Mouse (Mus musculus): ENCODE measurements around the gene Myo3a. TPM values are rescaled to one million over a fixed set of nuclear protein-coding genes. Genes with fewer than 3 reads are reported as not detected.
A peak's percentile ranks its signal among the peaks of the same experiment; 100 is the strongest.

Myo3a gene
- not detected in 2 replicates for polyA plus RNA-seq (2015; fragmentation: Nextera tagmentation; extraction: Ambion mirVana)

- Histone ChIP-seq H3K27me3 (no peaks in the 10 kb centered on the region; the same call in 1 of the 2 replicates), H3K9ac (no peak within 1 kb of the TSS), H3K36me3 (replicated peaks) (no peaks in the 10 kb centered on the region), H3K4me3 (replicated peaks) (no peak within 1 kb of the TSS), H3K9me3 (replicated peaks) (no peaks in the 10 kb centered on the region), H3K27ac (replicated peaks) (no peak within 1 kb of the TSS), H3K4me1 (replicated peaks) (no peaks in the 10 kb centered on the region), H3K4me2 (no peak within 1 kb of the TSS)
- ATAC-seq (ENCODE audit: insufficient read depth): no peak
- WGBS (ENCODE audit: insufficient replicate concordance): 3% methylated on average over 21 of the region's 21 CpGs
These were observed at the start of gene Myo3a for GRCm38 (mm10) chr2:22227308-22227707. Gene Myo3a (plus strand): TSS chr2:22227503.

- Histone ChIP-seq H3K9me3 (replicated peaks) (no peaks in the 10 kb centered on the region), H3K27ac (replicated peaks) (no peak overlapping the region)
- no peak for ATAC-seq (ENCODE audit: insufficient read depth)
These were observed 23.2 kb downstream of the Myo3a start for GRCm38 (mm10) chr2:22250462-22250861.

GRCm38 (mm10) chr2:22251045-22251444 is 23.7 kb downstream of the Myo3a start:
- no peak overlapping the region for H3K4me3 ChIP-seq (replicated peaks)
- no peak overlapping the region for H3K9ac ChIP-seq
- no peaks in the 10 kb centered on the region for H3K27me3 ChIP-seq
- H3K36me3 ChIP-seq (replicated peaks): no peaks in the 10 kb centered on the region
- no peaks in the 10 kb centered on the region for H3K4me1 ChIP-seq (replicated peaks)
- ATAC-seq (ENCODE audit: insufficient read depth): no peak
- no peak overlapping the region for H3K4me2 ChIP-seq
- WGBS (ENCODE audit: insufficient replicate concordance): 64% methylated on average over 2 of the region's 2 CpGs
- H3K9me3 ChIP-seq (replicated peaks): no peaks in the 10 kb centered on the region
- no peak overlapping the region for H3K27ac ChIP-seq (replicated peaks)

More at GRCm38 (mm10) chr2:22250462-22250861, 23.2 kb downstream of the Myo3a start:
- H3K4me1 ChIP-seq (replicated peaks): no peaks in the 10 kb centered on the region
- H3K4me2 ChIP-seq: no peak overlapping the region
- no peaks in the 10 kb centered on the region for H3K36me3 ChIP-seq (replicated peaks)
- 68% methylated on average over 3 of the region's 3 CpGs for WGBS (ENCODE audit: insufficient replicate concordance)
- no peak overlapping the region for H3K4me3 ChIP-seq (replicated peaks)
- no peak overlapping the region for H3K9ac ChIP-seq
- no peaks in the 10 kb centered on the region for H3K27me3 ChIP-seq

GRCm38 (mm10) chr2:22255600-22255999 is 28.3 kb downstream of the Myo3a start:
- no peaks in the 10 kb centered on the region for H3K27me3 ChIP-seq
- no peak overlapping the region for H3K4me2 ChIP-seq
- no peak for ATAC-seq (ENCODE audit: insufficient read depth)
- H3K9me3 ChIP-seq (replicated peaks): no peaks in the 10 kb centered on the region
- no peaks in the 10 kb centered on the region for H3K4me1 ChIP-seq (replicated peaks)
- no peak overlapping the region for H3K27ac ChIP-seq (replicated peaks)
- H3K4me3 ChIP-seq (replicated peaks): no peak overlapping the region
- no peak overlapping the region for H3K9ac ChIP-seq
- H3K36me3 ChIP-seq (replicated peaks): no peaks in the 10 kb centered on the region

GRCm38 (mm10) chr2:22271555-22271954 is 44.3 kb downstream of the Myo3a start:
- Histone ChIP-seq H3K27ac (replicated peaks) (no peak overlapping the region), H3K36me3 (replicated peaks) (no peaks in the 10 kb centered on the region), H3K27me3 (no peaks in the 10 kb centered on the region), H3K9me3 (replicated peaks) (no peaks in the 10 kb centered on the region), H3K4me2 (no peak overlapping the region), H3K4me1 (replicated peaks) (no peaks in the 10 kb centered on the region), H3K9ac (no peak overlapping the region), H3K4me3 (replicated peaks) (no peak overlapping the region)
- 56% methylated on average over 2 of the region's 2 CpGs for WGBS (ENCODE audit: insufficient replicate concordance)
- no peak for ATAC-seq (ENCODE audit: insufficient read depth)

- Histone ChIP-seq H3K27me3 (no peaks in the 10 kb centered on the region), H3K4me2 (no peak overlapping the region), H3K36me3 (replicated peaks) (no peaks in the 10 kb centered on the region), H3K4me1 (replicated peaks) (no peaks in the 10 kb centered on the region), H3K9me3 (replicated peaks) (no peaks in the 10 kb centered on the region), H3K9ac (no peak overlapping the region), H3K4me3 (replicated peaks) (no peak overlapping the region), H3K27ac (replicated peaks) (no peak overlapping the region)
- ATAC-seq (ENCODE audit: insufficient read depth): no peak
- WGBS (ENCODE audit: insufficient replicate concordance): 26% methylated on average over 2 of the region's 2 CpGs
These were observed 58.1 kb downstream of the Myo3a start for GRCm38 (mm10) chr2:22285366-22285765.

- Histone ChIP-seq H3K9me3 (replicated peaks) (no peaks in the 10 kb centered on the region), H3K36me3 (replicated peaks) (no peaks in the 10 kb centered on the region), H3K4me2 (no peak overlapping the region), H3K4me3 (replicated peaks) (no peak overlapping the region), H3K27ac (replicated peaks) (no peak overlapping the region), H3K4me1 (replicated peaks) (no peaks in the 10 kb centered on the region), H3K27me3 (no peaks in the 10 kb centered on the region), H3K9ac (no peak overlapping the region)
- 17% methylated on average over 1 of the region's 1 CpGs for WGBS (ENCODE audit: insufficient replicate concordance)
- no peak for ATAC-seq (ENCODE audit: insufficient read depth)
These were observed 58.5 kb downstream of the Myo3a start for GRCm38 (mm10) chr2:22285777-22286176.

- Histone ChIP-seq H3K36me3 (replicated peaks) (no peaks in the 10 kb centered on the region), H3K27me3 (no peaks in the 10 kb centered on the region), H3K4me1 (replicated peaks) (no peaks in the 10 kb centered on the region), H3K4me3 (replicated peaks) (no peak overlapping the region), H3K9me3 (replicated peaks) (no peaks in the 10 kb centered on the region), H3K27ac (replicated peaks) (no peak overlapping the region), H3K9ac (no peak overlapping the region), H3K4me2 (no peak overlapping the region)
- 53% methylated on average over 11 of the region's 11 CpGs for WGBS (ENCODE audit: insufficient replicate concordance)
- no peak for ATAC-seq (ENCODE audit: insufficient read depth)
These were observed 66.5 kb downstream of the Myo3a start for GRCm38 (mm10) chr2:22293579-22294446.

- Histone ChIP-seq H3K4me3 (replicated peaks) (no peak overlapping the region), H3K9ac (no peak overlapping the region), H3K27ac (replicated peaks) (no peak overlapping the region), H3K36me3 (replicated peaks) (no peaks in the 10 kb centered on the region), H3K9me3 (replicated peaks) (no peaks in the 10 kb centered on the region), H3K4me1 (replicated peaks) (no peaks in the 10 kb centered on the region), H3K4me2 (no peak overlapping the region), H3K27me3 (no peaks in the 10 kb centered on the region)
- WGBS (ENCODE audit: insufficient replicate concordance): 39% methylated on average over 2 of the region's 2 CpGs
- no peak for ATAC-seq (ENCODE audit: insufficient read depth)
These were observed 67.1 kb downstream of the Myo3a start for GRCm38 (mm10) chr2:22294447-22294738.

GRCm38 (mm10) chr2:22297913-22298312 is 70.6 kb downstream of the Myo3a start:
- Histone ChIP-seq H3K36me3 (replicated peaks) (no peaks in the 10 kb centered on the region), H3K4me3 (replicated peaks) (no peak overlapping the region), H3K9ac (no peak overlapping the region), H3K9me3 (replicated peaks) (no peaks in the 10 kb centered on the region), H3K27ac (replicated peaks) (no peak overlapping the region), H3K4me1 (replicated peaks) (no peaks in the 10 kb centered on the region), H3K27me3 (no peaks in the 10 kb centered on the region), H3K4me2 (no peak overlapping the region)
- 25% methylated on average over 1 of the region's 1 CpGs for WGBS (ENCODE audit: insufficient replicate concordance)
- no peak for ATAC-seq (ENCODE audit: insufficient read depth)

GRCm38 (mm10) chr2:22338269-22338857 is 111.1 kb downstream of the Myo3a start:
- H3K27ac ChIP-seq (replicated peaks): no peak overlapping the region
- no peaks in the 10 kb centered on the region for H3K9me3 ChIP-seq (replicated peaks)
- H3K4me3 ChIP-seq (replicated peaks): no peak overlapping the region
- H3K4me1 ChIP-seq (replicated peaks): no peaks in the 10 kb centered on the region
- 0 out of 2 replicates have a peak, but pooled peaks cover 4% of the 10 kb centered on the region for H3K27me3 ChIP-seq
- 8% methylated on average over 30 of the region's 32 CpGs for WGBS (ENCODE audit: insufficient replicate concordance)
- peak overlapping the region; percentile 37 for H3K4me2 ChIP-seq
- no peaks in the 10 kb centered on the region for H3K36me3 ChIP-seq (replicated peaks)
- no peak overlapping the region for H3K9ac ChIP-seq
- no peak for ATAC-seq (ENCODE audit: insufficient read depth)

Data from liver, embryonic 15.5 days (tissue).